In the genomic region with DNA sequence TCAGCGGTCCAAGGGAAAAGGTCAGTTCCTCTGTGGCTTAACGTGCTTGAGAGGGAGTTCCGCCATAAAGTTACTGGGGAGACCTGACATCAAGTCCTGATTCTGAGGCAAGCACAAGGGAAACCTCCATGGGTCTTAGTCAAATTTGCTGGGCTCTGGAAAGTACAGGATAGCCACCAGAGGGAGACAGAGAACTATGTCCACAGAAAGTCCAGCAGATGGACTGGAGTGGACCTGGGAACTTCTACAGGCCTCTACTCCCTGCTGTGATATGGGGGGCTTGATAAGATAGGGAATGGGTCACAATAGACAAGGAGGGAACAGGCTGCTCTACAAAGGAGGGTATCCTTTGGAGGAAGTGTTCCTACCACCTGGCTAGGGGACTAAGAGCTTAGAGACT, we compare ENCODE assay signal across 10 mouse cellular contexts. TPM values are rescaled to one million over a fixed set of nuclear protein-coding genes. Genes with fewer than 3 reads are reported as not detected.
A peak's percentile ranks its signal among the peaks of the same experiment; 100 is the strongest.
DNase-seq lines count a peak whose midpoint lies in the region; ATAC-seq and TF ChIP-seq lines count a peak whose summit lies in the region.
"Had no signal": no experiment of that assay in that cellular context is flagged by ENCODE, and none has a peak within 500 bp of the region (broad histone marks: within the 10 kb centered on the region; RNA-seq: fewer than 3 reads in every experiment).

No protein-coding gene starts in this region.

- H3K36me3 ChIP-seq in hindbrain, embryonic 13.5 days: no peaks in the 10 kb centered on the region

- no peaks in the 10 kb centered on the region for H3K27me3 ChIP-seq in hindbrain, embryonic 13.5 days

- H3K4me1 ChIP-seq in cortical plate, adult 2 months (ENCODE audit: control insufficient read depth, insufficient read depth, low read length): no peaks in the 10 kb centered on the region
- H3K4me1 ChIP-seq in hindbrain, embryonic 13.5 days (replicated peaks): no peaks in the 10 kb centered on the region

- H3K4me3 ChIP-seq in layer of hippocampus, adult 2 months: no peak overlapping the region
- no peak overlapping the region for H3K4me3 ChIP-seq in cortical plate, adult 2 months (ENCODE audit: insufficient read depth, low read length)
- H3K4me3 ChIP-seq in hindbrain, embryonic 13.5 days: no peak overlapping the region

- no peak overlapping the region for H3K9ac ChIP-seq in hindbrain, embryonic 13.5 days

- DNase-seq in cerebellum, adult 9-10 months: peak; percentile 62
- DNase-seq in cerebellum, adult 11-12 months: no peak
- DNase-seq in layer of hippocampus, adult 2 months (ENCODE audit: low spot score in 2 of 2): no peak
- no peak for DNase-seq in layer of hippocampus, postnatal 14 days (ENCODE audit: low spot score in 2 of 2)
- DNase-seq in lung, postnatal 36 days: peak; percentile 29
- DNase-seq in right cerebral cortex, postnatal 25 days: no peak
- DNase-seq: spleen, adult 18-20 months had no signal

- no peak for TF ChIP-seq POLR2A in cortical plate, adult 2 months (IDR thresholded peaks at IDR 0.05; ENCODE audit: extremely low read depth, insufficient read depth, low read length)

- H3K9me3 ChIP-seq in hindbrain, embryonic 13.5 days: no peaks in the 10 kb centered on the region

- TF ChIP-seq CTCF in layer of hippocampus, adult 2 months (conservative IDR thresholded peaks at IDR 0.05): peak; percentile 68
- TF ChIP-seq CTCF in cortical plate, adult 2 months (IDR thresholded peaks at IDR 0.05; ENCODE audit: extremely low read depth, insufficient read depth, low read length): peak; percentile 36

- 56% methylated on average over 3 of the region's 3 CpGs for WGBS in hindbrain, embryonic 13.5 days

- no peak for ATAC-seq in hindbrain, embryonic 13.5 days (ENCODE audit: low FRiP score)
- ATAC-seq: forebrain, embryonic 14.5 days had no signal

- H3K4me2 ChIP-seq in hindbrain, embryonic 13.5 days: no peak overlapping the region

- H3K27ac ChIP-seq in layer of hippocampus, adult 2 months: no peak overlapping the region
- H3K27ac ChIP-seq in cortical plate, adult 2 months (ENCODE audit: insufficient read depth, low read length): no peak overlapping the region
- no peak overlapping the region for H3K27ac ChIP-seq in hindbrain, embryonic 13.5 days

RNA-seq across cellular contexts. Expression of a gene that starts 40.5 kb away (rescaled TPM):
- total RNA-seq in layer of hippocampus, adult 2 months (2021): 100 to 1,000 TPM; 156 to 158 TPM
- total RNA-seq in layer of hippocampus, postnatal 14 days (2021): 100 to 1,000 TPM; 134 to 136 TPM
- 41.7 and 46.2 TPM in 2 replicates for polyA plus RNA-seq in cortical plate, adult 2 months (2012; rRNA removed)
- polyA plus RNA-seq in hindbrain, embryonic 13.5 days (2015; fragmentation: Nextera tagmentation; extraction: Ambion mirVana): 3.6 and 4.2 TPM in 2 replicates

RNA-seq across cellular contexts. Expression of a gene that starts 59.9 kb away (rescaled TPM):
- total RNA-seq in layer of hippocampus, adult 2 months (2021): 10 to 100 TPM; 15.9 to 19.3 TPM
- 10 to 100 TPM; 26.1 to 34.2 TPM for total RNA-seq in layer of hippocampus, postnatal 14 days (2021)
- polyA plus RNA-seq in cortical plate, adult 2 months (2012; rRNA removed): 16.3 and 16.6 TPM in 2 replicates
- polyA plus RNA-seq in hindbrain, embryonic 13.5 days (2015; fragmentation: Nextera tagmentation; extraction: Ambion mirVana): 21.6 and 28.6 TPM in 2 replicates

Comparison
In these comparisons a context has a peak if more than half of its experiments do, and no peak if none do; other contexts are left out.
1. DNase-seq: peak in cerebellum, adult 9-10 months (single experiment) and lung, postnatal 36 days (single experiment); none in cerebellum, adult 11-12 months (single experiment), layer of hippocampus, adult 2 months (0 of 2), layer of hippocampus, postnatal 14 days (0 of 2) and right cerebral cortex, postnatal 25 days (single experiment).